Mouse (Mus musculus): ENCODE data around the gene Dnaic2. TPM values are rescaled to one million over a fixed set of nuclear protein-coding genes. Genes with fewer than 3 reads are reported as not detected.

Dnaic2 gene
- total RNA-seq, 2 experiments from 2014 or later, result 0.91 to 2.1 TPM

DNA sequence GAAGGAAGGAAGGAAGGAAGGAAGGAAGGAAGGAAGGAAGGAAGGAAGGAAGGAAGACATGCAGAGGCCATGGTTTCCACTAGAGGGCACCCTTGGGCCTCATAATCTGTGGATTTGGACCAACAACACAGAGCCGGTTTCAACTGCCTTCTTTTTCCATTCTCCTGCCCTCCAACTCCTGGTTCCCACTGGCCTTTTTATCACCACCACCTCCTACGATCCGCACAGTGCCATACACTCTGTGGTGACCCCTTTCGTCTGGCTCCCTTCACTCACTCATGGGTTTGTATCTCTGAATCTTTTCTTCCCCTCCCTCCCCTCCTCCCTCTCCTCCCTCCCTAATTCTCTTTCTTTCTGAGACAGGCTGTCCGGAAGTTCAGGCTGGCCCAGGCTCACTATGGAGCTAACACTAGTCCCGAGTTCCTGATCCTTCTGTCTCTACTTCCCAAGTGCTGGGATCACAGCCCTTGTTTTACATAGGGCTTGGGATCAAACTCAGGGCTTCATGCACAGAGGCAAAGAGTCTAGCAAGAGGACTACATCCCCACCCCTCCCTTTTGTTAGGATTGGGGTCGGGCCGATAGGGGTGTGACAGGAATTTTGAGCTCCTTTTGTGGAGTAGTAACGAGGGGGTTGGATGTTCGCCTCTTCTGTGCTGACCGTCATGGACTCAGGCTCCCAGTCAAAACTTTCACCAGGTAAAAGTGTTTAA is 9.9 kb downstream of the Dnaic2 start:
- intact Hi-C loops (cut with DNase I), result loop anchor here (5.0 kb wide), 1 partner anchor 65 kb away; no protein-coding TSS in a partner anchor
- DNase-seq (ENCODE audit: low spot score in 2 of 2), result peak; percentile 25 to 27

DNA sequence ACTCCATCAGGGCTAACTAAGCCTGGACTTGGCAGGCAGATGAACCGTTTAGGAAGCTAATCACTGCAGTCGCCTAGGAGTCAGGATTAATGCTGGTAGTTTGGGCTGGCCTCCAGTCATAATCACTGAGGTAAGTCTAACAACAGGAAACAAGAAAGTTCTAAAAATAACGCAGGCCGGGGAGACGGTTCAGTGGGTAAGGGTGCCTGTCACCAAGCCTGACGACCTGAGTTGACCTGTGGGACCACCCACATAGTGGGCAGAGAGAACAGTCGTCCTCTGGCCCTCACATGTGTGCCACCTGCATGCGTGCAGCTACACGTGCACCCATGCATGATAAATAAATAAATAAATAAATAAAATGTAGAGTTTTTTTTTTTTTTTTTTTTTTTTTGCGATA is 13.4 kb downstream of the Dnaic2 start:
- no peak for DNase-seq (ENCODE audit: low spot score in 2 of 2)
- intact Hi-C loops (cut with DNase I), result no loop called here

- DNase-seq (ENCODE audit: low spot score in 2 of 2), result no peak
- intact Hi-C loops (cut with DNase I), result no loop called here
Measured at GRCm38 (mm10) chr11:114741451-114741850, 14.2 kb downstream of the Dnaic2 start.

GRCm38 (mm10) chr11:114745134-114745533 is 17.9 kb downstream of the Dnaic2 start:
- intact Hi-C loops (cut with DNase I), result loop anchor here (1.0 to 5.0 kb wide), 4 partner anchors 44 to 167 kb away; no protein-coding TSS in a partner anchor
- peak; percentile 85 to 89 for DNase-seq (ENCODE audit: low spot score in 2 of 2)

- intact Hi-C loops (cut with DNase I), result loop anchor here (5.0 kb wide), 1 partner anchor 165 kb away; no protein-coding TSS in a partner anchor
Measured at GRCm38 (mm10) chr11:114747564-114748138, 20.4 kb downstream of the Dnaic2 start.

DNA sequence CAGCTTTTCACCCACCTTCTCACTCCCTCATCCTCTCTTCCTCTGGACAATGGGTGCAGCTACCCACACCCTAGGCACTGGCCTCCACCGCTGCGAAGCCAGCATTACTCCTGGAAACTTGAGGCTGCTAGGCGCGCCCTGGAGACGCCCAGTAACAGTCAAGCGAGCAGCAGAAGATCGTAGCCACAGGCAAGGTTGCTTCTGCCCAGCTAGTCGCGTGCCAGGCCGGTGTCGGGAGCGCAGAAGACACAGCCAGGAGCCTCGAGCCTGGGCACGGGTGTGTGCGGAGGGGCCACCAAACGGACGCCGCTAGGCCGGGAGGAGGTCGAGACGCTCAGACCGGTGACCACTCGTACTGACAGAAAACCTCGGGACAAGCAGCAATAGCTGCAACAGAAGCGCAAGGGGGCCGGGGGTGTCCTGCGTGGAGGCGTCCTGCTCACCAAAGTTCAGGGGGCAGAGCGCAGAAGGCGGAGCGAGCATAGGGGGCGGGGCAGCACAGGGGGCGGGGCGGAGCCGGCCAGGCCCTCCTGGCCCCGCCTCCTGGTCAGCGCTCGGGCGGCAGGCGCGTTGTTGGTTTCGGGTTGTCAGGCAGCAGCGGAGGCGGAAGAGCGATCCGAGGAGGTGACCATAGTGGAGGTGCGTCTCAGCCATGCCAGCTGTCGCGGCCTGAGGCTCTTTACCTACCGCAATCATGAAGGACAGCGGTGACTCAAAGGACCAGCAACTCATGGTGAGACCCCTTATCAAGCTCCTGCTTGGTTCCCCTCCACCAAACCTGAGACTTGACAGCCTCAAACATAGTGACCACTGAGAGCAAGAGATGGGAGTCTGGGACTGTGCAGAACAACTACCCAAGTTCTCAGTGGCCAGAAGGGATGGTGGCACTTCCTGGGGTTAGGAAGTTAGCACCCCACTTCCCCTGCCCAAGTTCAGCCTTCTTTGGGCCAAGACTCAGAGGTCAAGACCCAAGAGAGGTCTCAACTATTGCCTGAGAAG is 37.9 kb downstream of the Dnaic2 start, which contains the start of gene Kif19a:
Gene Kif19a, plus strand, starts transcription at position 569 of the 999 bp plus-strand sequence.
- intact Hi-C loops (cut with DNase I), result no loop called here
- peak in 1 of 2 experiments; percentile 16 for DNase-seq (ENCODE audit: low spot score in 2 of 2)

More at GRCm38 (mm10) chr11:114747564-114748138, 20.4 kb downstream of the Dnaic2 start:
- DNase-seq (ENCODE audit: low spot score in 2 of 2), result no peak

DNA sequence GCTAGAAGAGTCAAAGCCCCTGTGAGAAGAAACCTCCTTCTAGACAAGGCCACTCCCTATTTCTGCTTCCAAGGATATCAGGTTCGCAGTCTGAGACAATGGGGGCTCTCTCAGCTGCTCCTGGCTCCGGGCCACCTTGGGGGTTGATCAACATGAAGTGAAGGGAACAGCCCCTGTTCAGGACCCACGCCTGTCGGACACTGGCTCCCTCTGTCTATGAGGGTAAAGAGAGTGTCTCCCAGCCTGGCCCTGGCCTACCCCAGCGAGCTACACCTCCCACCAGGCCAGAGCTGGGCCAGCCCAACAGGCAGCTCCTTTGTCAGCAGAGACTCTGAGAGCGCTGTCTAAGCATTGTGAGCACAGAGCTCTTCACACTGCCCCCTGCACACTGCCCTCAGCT is 42.7 kb downstream of the Dnaic2 start:
- intact Hi-C loops (cut with DNase I), result no loop called here
- DNase-seq (ENCODE audit: low spot score in 2 of 2), result no peak

- intact Hi-C loops (cut with DNase I), result no loop called here
- no peak for DNase-seq (ENCODE audit: low spot score in 2 of 2)
Measured at GRCm38 (mm10) chr11:114771896-114772295, 44.7 kb downstream of the Dnaic2 start.

- intact Hi-C loops (cut with DNase I), result no loop called here
- no peak for DNase-seq (ENCODE audit: low spot score in 2 of 2)
Measured at GRCm38 (mm10) chr11:114780076-114780475, 52.9 kb downstream of the Dnaic2 start.

- intact Hi-C loops (cut with DNase I), result no loop called here
- DNase-seq (ENCODE audit: low spot score in 2 of 2), result no peak
Measured at GRCm38 (mm10) chr11:114785892-114786291, 58.7 kb downstream of the Dnaic2 start.

DNA sequence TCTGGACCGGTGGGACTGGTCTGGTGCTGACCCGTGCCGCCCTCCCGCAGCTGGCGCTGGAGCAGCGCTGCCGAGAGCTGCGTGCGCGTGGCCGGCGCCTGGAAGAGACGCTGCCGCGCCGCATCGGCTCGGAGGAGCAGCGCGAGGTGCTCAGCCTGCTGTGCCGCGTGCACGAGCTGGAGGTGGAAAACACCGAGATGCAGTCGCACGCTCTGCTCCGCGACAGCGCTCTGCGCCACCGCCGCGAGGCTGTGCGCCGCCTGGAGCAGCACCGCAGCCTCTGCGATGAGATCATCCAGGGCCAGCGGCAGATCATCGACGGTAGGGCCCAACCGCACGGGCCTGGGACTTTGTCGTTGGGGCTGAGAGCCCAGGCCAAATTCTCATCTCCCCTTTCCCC is 59.1 kb downstream of the Dnaic2 start:
- intact Hi-C loops (cut with DNase I), result no loop called here
- DNase-seq (ENCODE audit: low spot score in 2 of 2), result peak; percentile 66 to 71

DNA sequence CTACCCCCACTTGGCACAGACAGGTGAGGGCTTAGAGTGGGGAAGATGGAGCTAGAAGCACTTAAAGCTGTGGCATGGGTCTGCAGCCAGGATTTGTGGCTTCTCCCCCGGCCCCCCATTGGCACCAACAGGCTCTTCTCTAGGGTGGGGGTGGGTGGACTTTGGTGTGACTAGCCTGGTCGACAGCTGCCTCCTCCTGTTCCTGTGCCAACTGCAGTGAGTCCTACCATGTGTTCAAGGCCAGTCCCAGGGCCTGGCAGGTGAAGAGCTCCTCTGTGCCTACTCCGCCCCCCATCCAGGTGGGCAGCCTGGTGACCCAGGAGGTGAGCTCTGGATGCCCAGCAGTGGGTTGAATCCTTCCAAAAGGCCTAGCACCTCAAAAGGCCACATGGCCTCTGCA is 60.4 kb downstream of the Dnaic2 start:
- intact Hi-C loops (cut with DNase I), result no loop called here

DNA sequence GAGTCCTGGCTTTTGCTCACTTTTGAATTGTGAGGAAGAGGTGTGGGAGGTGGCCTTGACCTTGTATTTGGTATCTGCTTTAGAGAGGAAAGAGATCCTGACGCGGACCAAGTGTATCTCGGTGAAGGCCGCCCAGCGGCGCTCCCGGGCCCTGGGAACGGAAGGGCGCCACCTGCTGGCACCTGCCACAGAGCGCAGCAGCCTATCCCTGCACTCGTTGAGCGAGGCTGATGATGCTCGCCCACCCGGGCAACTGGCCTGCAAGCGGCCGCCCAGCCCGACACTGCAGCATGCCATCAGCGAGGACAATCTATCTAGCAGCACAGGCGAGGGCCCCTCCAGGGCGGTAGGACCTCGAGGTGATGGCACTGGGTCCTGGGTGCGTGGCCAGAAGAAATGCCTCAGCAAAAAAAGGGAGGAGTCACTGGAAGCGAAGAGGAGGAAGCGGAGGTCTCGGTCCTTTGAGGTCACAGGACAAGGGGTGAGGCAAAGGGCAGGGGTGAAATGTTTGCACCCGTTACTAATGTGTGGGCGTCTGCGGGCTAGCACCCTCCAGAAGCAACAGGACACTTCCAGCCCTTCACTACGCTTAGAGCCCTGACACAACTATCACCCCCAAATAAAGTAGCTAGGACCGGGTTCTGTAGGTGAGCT is 62.0 kb downstream of the Dnaic2 start:
- peak; percentile 77 to 79 for DNase-seq (ENCODE audit: low spot score in 2 of 2)
- intact Hi-C loops (cut with DNase I), result loop anchor here (1.0 kb wide), 1 partner anchor 44 kb away; no protein-coding TSS in a partner anchor

More for the DNA sequence above, 60.4 kb downstream of the Dnaic2 start:
- no peak for DNase-seq (ENCODE audit: low spot score in 2 of 2)

DNA sequence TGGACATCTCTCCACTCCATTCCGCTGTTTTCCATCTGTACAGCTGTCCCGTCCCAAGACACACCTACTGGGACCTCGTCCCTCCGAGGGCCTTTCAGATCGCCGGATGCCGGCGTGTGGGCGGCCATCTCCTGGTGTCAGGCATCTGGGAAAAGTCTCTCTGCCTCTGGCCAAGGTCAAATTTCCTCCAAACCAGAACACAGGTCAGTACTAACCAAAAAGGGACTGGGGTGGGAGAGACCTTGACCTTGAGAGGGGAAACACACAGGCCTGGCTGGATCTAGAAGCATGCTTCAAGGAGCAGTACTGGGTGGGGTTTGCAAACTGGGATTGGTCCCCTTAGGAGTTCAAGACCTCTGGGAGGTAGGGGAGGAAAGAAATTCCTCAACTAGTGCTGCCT is 62.5 kb downstream of the Dnaic2 start:
- intact Hi-C loops (cut with DNase I), result loop anchor here (1.0 to 10.0 kb wide), 2 partner anchors 44 to 115 kb away; partner anchors contain the start of gene Ttyh2
- no peak for DNase-seq (ENCODE audit: low spot score in 2 of 2)

GRCm38 (mm10) chr11:114790171-114790570 is 63.0 kb downstream of the Dnaic2 start:
- intact Hi-C loops (cut with DNase I), result loop anchor here (10.0 kb wide), 1 partner anchor 115 kb away; the partner anchor contains the start of gene Ttyh2
- DNase-seq (ENCODE audit: low spot score in 2 of 2), result no peak

- DNase-seq (ENCODE audit: low spot score in 2 of 2), result no peak
- intact Hi-C loops (cut with DNase I), result loop anchor here (10.0 kb wide), 1 partner anchor 116 kb away; the partner anchor contains the start of gene Ttyh2
Measured at GRCm38 (mm10) chr11:114790841-114791240, 63.6 kb downstream of the Dnaic2 start.

- DNase-seq (ENCODE audit: low spot score in 2 of 2), result peak; percentile 48 to 57
- intact Hi-C loops (cut with DNase I), result loop anchor here (10.0 kb wide), 1 partner anchor 117 kb away; the partner anchor contains the start of gene Ttyh2
Measured at GRCm38 (mm10) chr11:114791351-114791889, 64.2 kb downstream of the Dnaic2 start.

DNA sequence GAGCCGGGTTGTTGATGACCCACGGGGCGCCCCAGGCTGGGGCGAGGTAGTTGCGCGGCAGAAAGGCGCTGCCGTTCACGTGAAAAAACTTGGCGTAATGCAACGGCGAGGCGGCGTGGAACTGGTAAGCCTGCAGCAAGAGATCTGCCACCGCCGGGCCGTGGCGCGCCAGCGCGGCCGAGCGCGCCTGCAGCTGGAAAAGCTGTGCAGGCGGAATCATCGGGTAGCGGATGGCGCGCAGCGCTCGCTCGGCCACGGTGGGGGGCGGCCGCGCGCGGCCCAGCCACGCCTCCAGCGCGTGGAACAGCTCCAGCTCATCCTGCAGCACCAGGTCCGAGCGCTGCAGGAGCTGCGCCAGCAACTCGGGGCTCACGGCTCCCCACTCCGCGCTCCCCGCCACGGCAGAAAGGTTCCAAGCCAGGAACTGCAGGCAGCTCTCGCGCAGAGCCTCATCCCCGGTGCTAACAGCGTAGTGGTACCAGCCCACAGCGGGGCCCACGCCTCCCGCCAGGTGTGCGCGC is 64.7 kb downstream of the Dnaic2 start:
- intact Hi-C loops (cut with DNase I), result loop anchor here (10.0 kb wide), 1 partner anchor 117 kb away; the partner anchor contains the start of gene Ttyh2
- peak; percentile 54 to 61 for DNase-seq (ENCODE audit: low spot score in 2 of 2)
